Mouse (Mus musculus) c-Kit-negative CD71-positive TER-119-positive erythroid progenitor cells, embryonic 14.5 days (primary cell): ENCODE measurements around the gene Cntn2.

Experiments
- DNase-seq: peaks from one replicate; pipeline ENCODE4 v3.0.0-alpha.2; 2013; ENCODE audit warnings: low read depth, low spot score

Cntn2 gene

DNA sequence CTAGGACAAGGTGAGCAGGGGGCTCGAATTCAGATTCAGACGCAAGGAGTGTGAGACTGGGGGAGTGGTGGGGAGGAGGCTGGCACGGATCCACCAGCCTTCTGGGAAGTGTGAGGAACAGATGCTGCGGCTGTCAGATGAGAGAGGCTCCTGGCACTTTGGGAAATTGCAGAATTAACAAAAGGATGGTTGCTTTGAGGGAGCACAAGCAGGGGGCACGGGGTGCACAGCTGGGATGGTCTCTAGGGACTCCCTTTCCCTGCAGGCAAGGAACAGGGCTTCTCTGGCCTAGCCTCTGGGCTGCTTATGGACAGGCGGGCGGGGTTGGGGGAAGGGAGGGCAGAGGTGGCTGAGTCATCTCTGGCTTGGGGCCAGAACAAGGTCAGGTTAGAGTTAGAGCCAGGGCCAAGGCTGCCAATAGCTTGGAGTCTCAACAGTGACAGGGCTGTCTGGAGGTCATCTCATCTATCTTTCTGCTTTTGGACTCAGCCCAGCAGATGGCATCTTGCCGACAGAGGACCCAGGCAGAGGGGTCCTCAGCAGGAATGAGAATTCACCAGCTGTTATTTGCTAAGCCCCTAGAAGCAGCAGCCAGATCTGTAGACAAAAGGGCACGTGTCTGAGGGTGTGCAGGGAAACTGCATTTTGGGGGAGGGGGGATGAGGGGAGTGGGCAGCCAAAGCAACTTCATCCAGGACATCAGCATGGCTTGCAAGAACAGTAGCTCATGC, 15.0 kb upstream of the Cntn2 start:
- DNase-seq: no peak

DNA sequence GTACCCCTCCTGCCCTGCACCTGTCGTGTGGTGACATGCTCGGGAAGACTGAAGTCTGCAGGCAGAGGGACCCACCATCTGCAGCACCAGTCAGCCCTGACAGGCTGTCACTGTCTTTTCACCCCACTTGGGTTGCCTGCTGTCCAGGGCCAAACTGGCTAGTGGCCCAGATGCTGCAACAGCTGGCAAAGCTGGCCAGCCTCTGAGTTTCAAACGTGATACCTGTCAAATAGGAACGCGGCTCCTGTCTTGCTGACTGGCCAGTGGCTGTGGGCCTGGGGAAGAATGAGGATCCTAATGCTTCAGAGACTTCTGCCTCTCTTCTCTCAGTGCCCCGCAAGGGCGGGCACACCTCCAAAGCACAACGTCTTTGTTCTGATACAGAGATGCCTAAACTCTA, 733 bp upstream of the Cntn2 start:
- DNase-seq: no peak

DNA sequence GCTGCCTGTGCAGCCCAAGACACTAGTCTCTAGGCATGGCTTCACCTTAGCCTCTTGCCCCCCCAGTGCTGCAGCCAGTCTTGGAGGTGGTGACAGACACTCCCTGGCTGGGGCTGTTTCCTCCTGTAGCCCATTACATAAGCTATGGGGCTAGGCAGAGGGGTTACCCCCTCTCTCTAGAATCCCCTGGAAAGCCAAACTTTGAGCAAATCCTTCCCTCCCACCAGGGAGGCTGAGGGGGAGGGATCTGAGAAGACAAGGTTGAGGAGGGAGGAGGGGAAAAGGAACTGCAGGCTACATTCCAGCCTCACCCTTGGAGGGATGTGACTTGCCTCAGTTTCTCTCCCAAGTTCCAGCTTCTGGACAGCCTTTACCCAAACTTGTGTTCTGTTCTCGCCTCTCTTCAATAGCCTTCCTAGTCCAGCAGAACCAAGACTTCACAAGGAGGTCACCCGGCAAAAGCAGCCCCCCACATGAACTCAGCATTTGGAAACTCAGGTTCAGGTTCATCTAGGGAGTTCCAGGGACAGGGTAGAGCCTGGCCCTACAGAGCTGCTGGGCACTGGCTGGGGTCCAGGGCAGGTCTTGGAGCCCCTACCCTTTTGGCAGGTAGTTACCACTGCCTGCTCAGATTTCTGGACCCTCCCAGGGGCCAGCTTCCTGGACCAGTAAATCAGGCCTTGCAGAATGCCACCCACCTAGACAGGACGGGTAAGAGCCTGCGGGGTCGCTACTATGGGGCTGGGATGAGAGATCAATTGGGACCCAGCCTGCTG, 1.0 kb downstream of the Cntn2 start:
- no peak for DNase-seq

DNA sequence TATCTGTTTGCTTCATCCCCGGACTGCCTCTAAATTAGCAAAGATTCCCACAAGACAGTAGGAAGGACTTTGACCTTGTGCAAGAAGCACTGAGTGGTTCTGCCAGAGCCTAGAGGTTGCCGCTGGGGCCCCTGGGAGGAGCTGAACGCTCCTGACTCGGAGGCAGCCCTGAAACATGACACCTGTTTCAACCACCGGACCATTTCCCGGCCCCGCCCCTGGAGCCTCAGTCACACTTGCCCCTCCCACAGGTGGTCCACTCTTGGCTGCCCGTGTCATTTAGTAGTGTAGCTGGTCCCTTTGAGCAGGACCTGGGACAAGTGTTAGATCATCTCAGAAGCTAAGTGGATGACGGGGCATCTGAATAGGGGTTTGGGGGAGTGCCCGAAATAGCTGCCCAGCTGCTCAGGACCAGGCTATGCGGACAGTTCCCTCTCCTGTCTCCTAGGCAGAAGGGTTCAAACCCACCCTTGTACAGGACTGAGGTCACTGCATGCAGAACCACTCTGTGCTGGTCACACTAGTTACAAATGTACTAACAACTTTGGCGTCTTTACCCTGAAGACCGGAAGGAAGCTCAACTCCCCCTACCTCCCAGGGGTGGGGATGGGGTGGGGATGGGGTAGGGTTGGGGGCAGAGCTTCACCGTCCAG, 1.8 kb downstream of the Cntn2 start:
- DNase-seq: no peak

DNA sequence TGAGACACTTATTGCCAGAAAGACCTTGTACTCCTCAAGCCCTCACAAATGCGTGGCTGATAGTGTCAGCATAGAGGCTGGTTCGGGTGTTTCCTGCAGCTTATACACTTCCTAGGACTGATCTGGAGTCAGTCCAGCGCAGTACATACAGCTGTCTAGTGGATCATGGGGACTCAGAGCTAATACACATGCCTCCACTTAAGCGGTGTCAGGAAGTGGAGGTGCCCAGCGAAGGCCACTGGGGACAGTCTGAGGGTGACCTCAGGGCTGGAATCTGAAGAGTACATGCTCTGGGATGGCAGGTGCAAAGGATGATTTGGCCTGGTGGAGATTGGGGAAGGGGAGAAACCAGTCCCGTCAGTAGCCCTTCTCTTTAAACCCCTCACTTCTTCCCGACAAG, 2.4 kb downstream of the Cntn2 start:
- no peak for DNase-seq

DNA sequence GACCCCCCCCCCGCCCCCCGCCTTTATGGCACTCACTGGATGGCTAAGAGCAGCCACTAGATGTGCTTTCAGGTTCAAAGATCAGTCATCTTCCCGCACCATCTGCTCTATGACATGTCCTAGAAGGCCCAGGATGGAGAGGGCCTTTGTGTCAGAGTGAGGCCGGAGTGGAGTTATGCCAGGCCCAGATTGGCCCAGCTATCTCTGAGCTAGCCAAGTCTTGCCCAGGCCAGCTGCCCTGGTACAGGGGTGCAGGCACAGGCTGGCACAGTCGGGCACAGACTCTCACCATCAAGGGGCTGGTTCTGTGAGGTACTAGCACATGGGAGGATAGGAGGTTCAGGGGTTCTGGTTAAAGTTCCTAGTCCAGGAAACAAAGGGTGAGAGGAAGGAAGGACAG, 5.3 kb downstream of the Cntn2 start:
- no peak for DNase-seq

DNA sequence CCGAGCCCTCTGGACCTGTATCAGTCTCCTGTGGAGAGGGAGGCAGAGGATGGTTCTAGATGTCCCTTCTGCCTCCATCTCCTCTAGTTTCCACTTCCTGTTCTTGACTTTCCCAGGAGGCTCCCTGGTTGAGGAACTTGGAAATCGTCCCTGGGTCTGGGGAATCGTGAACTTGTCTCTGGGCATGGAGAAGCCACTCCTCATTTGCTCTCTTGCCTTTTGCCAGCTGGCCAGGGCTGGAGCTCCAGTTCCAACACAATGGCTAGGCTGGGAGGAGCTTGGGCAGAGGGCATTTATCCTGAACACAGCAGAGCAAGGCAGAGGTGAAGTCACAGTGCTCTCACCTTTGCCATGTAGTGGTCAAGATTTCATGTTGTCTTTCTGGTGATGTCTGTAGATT, 6.6 kb downstream of the Cntn2 start:
- no peak for DNase-seq

DNA sequence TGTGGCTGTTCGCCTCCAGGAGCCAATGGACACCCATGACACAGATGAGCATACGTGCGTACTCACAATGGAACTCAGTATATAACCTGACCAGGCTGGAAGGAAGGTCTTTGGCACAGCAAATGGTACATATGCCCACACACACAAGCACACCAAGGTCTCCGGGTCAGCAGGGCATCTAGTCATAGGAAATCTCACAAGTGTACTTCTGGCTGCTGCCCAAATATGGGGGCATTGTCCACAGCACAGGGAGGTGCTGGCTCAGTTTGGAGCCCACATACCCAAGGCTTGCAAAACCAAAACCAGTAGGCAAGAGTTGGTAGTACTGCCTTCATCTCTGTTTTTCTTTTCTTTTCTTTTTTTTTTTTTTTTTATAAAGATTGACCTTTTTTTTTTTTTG, 7.5 kb downstream of the Cntn2 start:
- DNase-seq: no peak

DNA sequence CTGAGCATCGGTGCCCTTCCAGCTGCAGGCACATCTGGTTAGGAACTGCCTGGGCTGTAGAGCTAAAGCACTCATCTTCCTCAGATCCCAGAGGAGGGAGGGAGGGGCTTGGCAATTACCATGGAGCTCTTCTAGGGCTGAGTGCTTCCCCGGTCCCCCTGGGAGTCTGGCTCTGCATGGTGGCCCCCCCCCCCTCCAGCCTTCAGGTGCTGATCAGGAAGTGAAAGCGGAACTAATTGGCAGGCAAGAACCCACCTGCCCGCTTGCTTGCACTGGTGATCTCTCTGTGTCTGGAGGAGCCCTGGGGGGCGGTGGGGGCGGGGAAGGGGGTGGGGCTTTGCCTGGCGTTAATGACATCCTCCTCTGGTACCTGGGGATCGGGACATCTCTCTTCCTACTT, 9.2 kb downstream of the Cntn2 start:
- no peak for DNase-seq

DNA sequence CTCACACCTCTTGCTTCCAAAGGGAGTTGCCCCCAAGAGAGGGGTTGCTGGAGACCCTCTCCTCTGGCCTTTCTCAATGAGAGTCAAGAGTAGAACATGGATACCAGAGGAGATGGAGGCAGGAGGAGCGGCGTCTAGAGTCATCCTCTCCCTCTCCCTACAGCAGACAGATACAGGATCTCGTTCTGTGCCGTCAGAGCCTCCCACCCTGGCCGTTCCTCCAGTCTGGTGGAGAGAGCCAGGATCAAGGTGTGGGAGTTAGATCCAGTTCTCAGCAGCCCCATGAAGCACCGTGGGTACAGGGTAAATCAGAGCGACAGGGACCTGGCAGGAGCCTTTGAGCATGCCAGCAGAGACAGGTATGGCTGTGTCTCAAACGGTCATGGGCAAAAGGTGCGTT, 10.5 kb downstream of the Cntn2 start:
- no peak for DNase-seq

DNA sequence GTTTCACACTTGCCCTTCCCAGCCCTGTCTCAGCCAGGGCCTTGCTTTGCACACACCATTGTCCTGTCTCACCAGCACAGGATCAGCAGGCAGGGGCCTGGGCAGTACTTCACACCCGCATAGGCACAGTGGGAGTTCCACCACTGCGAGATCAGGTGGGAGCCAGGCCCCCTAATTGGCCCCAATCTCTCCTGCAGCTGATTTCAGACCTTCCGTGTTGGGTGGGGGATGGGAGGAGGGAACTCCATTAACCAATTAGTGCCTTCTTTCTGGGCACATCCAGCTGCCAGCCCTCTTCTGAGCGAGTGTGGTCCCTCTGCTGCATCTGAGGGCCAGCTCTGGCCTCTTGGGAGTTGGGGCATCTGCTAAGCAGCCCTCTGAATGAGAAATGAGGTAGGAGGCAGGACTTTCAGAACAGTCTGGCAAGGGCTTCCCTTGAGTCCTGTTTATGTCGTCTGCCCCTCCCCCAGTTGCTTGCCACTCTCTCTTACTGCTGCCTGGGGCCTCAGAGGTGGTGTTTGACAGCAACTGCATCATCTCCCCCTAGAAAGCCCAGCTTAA, 12.3 kb downstream of the Cntn2 start:
- no peak for DNase-seq

DNA sequence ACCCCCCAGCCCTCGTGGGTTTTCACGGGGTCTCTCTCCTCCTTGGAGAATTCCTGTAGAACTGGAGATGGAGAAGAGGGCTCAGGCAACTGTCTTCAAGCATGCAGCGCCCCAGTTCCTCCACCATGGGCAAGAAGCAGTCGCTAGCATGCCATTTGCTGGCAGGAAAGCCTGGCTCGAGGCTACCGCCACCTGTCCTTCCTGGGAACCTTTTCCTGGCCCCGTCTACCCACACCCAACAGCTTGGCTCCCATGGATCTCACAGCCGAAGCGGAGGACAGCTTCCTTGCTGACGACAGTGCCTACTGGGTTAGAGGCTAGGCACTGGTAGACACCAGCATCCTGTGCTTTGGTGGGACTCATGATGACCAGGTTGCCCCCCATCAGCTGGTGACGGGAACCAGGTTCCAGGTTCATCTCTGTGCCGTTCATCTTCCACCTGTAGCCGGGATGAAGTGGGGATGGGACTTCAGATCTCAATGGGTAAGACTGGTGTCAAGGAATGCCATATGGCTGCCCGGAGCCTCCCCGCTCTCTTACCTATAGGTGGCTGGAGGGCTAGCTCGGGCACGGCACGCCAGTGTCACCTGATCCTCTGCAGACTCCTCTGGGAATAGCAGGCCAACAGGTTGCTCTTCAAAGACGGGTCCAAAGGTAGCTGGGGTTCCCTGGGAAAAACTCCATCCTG, 14.3 kb downstream of the Cntn2 start:
- DNase-seq: no peak

DNA sequence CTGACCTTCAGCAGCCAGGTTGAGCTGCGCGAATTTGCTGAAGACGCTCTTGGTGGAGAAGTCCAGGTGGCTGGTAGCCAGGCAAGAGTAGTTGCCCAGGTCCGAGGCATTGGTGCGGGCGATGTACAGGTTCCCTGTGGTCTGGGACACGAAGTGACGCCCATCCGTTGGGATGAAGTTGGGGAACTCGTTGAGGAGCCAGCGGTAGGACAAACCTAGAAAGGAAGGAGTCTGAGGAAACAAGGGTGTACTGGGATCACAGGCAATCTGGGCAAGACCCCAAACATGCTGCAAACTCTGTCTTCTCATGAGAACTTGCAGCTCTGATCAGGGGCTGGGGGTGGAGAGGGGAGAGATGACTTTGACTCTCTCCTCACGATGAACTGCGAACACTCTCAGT, 15.0 kb downstream of the Cntn2 start:
- DNase-seq: no peak

DNA sequence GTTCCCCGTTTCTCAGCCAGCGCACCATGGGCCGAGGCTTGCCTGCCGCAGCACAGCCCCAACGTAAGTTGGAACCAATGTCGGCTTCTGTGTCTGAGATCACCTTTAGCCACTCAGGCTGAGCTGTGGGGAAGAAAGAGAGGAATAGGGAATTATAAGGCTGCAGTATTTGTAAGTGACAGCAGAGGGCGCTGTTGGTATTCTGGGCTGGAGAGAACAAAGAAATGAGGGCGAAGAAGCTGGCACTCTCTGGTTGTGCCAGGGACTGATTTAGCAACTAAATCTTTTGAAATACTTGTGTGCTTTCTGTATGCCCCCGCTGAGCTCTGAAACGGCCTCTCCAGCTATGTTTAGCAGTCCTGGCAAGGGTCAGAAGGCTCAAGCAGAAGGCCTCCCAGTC, 17.2 kb downstream of the Cntn2 start:
- peak; percentile 32 for DNase-seq

DNA sequence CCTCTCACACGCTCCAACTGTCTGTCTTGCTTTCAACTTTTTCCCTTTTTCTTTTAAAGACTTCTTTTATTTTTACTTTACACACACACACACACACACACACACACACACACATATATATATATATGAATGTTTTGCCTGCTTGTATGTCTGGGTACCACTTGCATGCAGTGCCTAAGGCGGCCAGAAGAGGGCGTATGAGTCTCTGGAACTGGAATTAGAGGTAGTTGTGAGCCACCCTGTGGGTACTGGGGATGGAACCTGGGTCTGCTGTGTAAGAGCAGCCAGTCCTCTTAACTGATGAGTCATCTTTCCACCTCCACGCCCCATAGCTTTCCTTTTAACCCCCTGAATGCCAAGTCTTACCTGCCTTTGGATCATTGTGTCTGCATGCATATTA, 19.1 kb downstream of the Cntn2 start:
- peak; percentile 33 for DNase-seq

DNA sequence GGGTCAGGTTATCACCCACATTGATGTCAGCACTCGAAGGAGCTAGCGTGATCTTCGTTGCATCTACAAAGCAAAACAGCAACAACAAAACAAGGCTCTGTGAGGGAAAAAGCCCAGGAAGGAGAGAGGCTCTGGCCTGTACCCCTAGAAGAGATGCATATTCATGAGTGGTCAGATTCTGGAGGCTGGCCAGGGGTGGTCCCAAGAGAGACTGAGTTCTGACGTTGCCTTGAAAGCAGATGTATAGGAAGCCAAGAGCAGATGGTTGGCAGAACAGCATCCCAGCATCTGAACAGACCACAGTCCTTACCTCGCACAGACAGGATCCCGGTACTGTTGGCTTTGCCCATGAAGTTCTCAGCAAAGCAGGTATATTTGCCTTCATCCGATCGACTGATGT, 20.0 kb downstream of the Cntn2 start:
- DNase-seq: no peak

DNA sequence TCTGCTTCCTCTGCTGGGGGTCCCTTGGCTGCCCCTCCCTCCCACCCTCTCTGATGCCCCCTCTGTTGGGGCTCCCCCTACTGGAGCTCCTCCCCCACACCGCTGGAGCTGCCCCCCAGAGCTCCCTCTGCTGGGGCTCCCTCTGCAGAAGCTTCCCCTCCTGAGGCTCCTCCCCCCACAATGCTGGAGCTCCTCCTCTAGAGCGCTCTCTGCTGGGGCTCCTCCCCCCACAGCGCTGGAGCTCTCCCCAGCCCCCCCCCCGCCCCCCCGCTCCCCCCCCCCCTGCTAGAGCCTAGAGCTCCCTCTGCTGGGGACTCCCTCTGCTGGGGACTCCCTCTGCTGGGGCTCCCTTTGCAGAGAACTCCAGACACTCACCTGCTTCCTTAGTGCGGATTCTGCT, 22.3 kb downstream of the Cntn2 start:
- DNase-seq: no peak

DNA sequence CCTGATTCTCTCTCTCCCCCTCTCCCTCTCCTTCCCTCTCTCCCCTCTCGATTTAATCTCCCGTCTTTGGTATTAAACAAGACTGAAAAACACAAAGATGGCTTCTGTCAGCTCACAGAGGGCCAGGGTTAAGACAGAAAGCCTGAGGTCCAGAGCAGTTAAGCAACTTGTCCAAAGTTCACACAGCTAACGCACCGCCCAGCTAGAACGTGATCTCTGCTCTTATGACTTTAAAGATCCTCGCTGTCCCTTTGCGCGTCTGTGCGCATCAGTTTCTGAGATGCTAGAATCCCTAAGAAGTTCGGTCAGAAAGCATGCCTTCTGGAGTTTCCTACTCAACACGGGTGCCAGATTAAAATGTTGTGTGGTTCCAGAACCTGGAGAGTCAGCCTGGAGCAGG, 23.3 kb downstream of the Cntn2 start:
- no peak for DNase-seq

DNA sequence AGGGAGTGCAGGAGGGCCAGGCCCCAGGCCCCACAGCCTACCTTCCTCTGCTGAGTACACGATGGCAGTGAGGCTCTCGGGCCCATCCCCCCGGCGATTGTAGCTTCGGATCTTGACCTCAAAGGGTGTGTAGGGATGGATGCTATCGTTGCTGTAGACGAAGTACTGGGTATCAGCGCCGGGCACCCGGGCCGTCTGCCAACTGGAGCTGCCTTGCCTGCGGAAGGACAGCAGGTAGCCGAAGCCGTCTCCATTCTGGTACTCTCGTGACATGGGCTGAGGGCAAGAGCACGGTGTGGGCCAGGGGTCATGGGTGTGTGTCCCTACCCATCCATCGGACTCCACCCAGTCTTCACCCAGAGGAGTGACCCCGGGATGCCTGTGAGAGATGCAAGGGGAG, 24.4 kb downstream of the Cntn2 start:
- DNase-seq: no peak

DNA sequence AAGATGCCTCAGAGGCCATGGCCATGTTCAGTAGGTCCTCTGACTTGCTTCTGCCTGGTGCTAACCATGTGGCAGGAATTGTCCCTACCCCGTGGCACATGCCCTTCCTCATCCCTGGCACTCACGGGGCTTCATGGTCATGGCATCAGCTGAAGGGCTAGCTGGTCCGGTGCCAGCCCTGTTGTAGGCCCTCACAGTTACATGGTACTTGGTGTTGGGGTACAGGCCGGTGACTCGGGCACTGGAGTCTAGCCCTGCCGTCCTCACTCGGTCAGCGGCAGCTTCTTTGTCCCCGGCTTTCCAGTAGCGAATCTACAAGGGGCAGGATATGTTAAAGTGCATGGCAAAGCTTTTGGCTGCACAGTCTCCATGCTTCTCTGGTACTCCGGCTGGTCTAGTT, 26.3 kb downstream of the Cntn2 start:
- DNase-seq: no peak

DNA sequence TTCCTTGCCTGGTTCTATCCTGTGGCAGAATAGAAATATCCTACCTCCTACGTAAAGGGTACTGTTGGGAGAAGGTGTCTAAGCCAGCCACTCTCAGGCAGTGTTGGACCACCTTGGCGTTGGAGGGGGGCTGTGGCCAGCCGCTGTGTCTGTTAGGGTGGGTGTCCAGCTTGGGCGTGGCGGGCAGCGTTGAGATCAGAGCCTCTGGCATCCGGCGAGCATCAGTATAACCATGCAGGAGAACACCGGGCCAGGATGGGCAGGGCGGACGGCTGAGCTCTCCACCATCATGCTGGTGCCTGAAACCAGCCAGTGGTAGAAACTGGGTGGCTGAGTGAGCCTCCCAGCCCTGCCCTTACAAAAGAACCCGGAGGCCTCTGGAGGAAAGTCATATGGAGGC, 27.7 kb downstream of the Cntn2 start:
- DNase-seq: no peak

DNA sequence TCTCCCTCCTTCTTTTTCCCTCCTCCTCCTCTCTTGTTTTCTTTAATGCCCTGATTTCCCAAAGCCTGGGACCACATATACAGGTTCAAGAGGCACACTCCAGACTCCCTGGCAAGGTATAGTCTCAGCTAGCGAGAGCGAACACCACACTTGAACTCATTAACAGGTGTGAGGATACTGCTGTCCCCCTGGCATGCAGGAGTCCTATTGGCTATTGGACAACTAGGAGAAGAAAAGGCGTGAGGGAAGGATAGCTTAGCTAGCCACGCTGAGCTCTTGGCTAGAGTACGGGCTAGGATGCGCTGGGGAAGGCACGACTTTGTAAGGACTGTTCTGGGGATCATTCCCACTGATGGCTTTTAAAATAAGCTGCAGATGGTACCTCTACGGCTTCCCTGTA, 30.9 kb downstream of the Cntn2 start:
- DNase-seq: no peak
